Mouse (Mus musculus) adrenal gland, adult 8-10 months (tissue): ENCODE results near the gene Ggt5. TPM values are rescaled to one million over a fixed set of nuclear protein-coding genes. Genes with fewer than 3 reads are reported as not detected.

Source experiments
- DNase-seq: peaks from one replicate; pipeline ENCODE4 v3.0.0; 2022
- total RNA-seq, 4 experiments: library from RNA; stranded (reverse); gene quantifications; 2 replicates each; pipeline ENCODE4 v1.2.4; 2022

The Ggt5 gene
- total RNA-seq, 4 experiments from 2014 or later: 4.2 to 9.6 (median 5.7) TPM

DNA sequence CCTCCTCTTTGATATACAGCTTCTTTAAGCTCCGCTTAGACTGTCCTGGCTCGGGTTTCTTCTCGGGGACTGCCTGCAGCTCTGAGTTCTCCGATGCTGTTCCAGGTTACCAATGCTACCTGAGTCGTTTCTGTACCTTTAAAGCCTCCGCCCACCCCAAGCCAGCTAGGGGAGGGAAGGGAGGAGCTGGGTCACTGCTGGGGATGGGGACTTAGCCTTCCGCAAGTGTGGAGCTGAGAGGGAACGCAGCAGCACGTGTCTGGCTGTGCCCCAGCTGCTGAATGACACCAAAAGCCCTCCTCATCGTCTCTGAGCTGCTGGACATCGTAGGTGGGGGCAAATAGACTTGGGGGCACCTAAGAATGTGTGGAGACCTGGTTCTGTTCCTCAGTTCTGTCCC lies 20.7 kb upstream of the Ggt5 start:
- no peak for DNase-seq

DNA sequence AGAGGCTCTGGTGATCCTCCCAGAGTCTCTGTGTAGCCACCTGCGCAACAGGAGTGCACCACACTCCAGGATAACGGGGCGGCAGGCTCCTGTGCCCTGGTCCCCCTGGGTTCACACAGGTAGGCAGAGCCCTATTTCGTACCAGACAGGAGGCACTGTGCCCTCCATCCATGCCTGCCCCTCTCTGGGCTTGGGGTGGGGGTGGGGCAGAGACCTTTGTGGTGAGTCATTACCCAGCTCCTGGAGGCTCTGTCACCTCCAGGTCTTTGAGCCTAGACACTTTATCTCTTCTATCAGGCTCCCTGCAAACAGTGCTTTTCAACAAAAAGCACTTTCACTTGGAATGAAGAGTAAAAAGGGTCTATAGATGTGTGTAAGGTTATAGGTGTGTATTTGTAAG lies 20.3 kb upstream of the Ggt5 start:
- no peak for DNase-seq

DNA sequence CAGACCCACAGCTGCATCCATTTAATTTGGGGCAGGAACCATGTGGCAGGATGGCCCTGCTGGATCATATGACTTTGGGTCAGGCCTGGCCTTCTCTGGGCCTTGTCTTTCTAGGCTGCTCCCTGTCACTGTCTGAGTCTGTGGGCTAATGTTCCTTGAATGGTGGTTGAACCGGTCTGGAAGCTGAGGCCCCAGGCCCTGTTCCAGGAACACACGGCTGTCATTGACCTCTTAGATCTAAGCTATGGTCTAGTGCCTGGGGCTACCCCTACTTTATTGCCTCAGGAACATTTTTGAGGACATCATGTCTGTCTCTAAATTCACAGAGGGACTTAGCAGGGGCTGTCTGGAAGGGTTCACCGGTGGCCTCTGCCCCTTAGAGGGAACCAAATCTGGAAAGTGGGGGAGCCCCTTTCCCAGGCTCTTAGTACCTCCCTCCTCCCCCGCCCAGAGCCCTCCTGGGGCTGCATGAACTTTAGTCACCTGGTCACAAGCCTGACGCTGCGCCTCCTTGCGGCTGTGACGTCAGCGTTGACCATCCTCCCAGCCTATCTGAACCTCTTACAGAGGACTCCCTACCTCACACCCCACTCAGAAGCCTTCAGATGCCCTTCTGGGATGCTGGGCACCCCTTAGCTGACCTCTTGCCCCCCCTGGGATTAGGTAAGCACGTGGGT lies 18.0 kb upstream of the Ggt5 start:
- DNase-seq: no peak

DNA sequence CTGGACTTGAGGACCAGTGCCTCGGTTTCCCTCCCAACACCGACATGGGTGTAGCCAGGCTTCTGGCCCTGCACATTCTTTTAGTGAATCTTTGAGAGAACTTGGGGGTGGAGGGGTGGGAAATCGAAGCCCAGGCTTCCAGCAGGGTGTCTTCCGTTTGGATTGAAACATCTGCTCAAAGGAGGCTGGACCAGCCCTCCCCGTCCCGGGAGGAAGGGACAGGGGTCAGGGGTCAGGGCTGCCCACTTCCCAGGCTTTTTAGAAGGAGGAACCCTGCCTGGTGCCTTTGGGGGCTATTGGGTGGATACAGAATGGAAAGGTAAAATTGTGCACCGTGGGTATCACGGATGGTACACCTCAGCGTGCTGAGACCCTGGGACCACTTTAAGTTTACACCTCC lies 17.2 kb upstream of the Ggt5 start:
- DNase-seq: no peak

DNA sequence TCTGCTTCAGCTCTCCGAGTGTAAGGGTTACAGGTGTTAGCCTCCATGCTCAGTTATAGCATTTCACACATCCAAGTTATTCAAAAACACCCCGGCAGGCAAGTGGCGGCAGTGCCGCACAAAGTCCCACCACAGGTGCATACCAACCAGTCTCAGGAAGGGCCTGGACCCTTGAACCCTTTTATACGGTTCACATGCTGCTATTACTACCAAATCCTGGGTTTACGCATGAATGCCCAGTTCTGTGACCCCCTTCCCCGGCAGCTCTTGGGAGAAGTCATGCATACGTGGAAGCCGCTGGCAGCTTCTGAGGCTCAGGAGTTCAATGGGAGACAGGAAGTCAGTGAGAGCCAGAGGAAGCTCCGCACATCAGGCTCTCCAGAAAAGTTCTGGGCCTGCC lies 16.0 kb upstream of the Ggt5 start:
- no peak for DNase-seq

DNA sequence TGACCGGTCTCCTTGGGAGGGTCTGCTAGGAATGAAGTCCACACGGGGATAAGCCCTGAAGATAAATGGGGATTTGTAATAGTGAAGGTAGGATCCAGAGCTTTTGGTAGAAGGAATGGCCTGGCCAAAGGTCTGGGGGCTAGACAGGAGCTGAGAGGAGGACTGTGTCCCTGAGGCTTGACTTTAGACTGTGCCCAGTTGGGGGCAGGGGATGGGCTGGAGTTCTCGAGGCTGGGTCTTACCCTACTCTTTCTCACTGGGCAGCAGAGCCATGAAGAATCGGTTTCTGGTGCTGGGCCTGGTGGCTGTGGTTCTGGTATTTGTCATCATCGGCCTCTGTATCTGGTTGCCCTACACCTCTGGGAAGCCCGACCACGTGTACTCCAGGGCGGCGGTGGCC lies 15.2 kb upstream of the Ggt5 start:
- DNase-seq: no peak

DNA sequence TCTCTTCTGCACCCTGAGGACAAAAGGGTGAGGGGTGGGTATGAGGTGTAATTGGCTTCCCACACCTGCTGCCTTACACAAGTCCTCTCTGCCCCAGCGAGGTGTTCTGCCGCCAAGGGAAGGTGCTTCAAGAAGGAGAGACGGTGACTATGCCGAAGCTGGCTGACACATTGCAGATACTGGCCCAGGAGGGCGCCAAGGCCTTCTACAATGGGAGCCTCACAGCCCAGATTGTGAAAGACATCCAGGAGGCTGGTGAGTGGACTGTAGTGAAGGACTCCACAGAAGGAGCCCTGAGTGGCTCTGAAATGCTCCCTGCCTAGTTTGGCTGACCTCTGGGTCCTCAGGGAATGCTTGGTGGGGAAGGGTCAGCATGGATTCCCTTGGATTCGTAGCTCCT lies 10.0 kb upstream of the Ggt5 start:
- no peak for DNase-seq

DNA sequence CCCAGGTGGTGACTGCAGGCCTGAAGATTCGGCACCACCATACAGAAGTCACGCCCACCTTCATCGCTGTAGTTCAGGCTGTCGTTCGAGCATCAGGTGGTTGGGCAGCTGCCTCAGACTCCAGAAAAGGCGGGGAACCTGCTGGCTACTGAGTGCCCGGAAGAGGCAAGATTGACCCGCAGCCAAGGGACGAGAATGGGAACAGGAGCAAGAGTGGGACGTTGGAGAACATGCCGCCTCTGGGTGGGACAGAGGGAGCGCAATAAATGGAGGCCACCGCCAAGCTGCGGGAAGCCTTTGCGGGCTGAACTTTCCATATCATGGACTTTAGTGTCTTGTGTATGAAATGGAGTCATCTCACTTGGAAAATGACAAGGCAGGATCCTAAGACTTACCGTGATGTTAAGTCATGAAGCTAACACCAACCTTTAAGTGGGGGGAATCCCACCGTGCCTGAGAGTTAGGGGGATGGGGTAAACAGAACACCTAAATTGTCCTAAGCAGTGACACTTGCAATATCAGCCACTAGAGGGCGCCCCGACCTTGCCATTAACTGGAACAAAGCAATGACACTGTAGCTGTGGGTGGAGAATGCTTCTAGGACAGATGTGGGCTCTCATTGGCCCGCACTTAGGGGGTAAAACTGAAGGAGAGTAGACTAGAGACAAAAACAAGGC lies 3.1 kb upstream of the Ggt5 start:
- DNase-seq: peak; percentile 74

DNA sequence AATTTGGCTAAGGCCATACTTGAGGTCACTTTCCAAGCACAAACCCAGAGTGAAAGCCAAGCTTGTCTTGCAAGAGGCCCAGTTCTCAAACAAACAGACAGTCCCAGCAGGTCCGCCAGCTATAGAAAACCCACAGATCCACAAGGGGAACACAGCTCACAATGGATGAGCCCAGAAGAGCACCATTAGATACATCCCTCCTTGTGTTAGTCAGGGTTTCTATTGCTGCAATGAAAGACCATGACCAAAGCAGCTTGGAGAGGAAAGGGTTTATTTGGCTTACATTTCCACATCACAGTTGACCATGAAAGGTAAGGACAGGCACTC lies 2.6 kb upstream of the Ggt5 start:
- no peak for DNase-seq

DNA sequence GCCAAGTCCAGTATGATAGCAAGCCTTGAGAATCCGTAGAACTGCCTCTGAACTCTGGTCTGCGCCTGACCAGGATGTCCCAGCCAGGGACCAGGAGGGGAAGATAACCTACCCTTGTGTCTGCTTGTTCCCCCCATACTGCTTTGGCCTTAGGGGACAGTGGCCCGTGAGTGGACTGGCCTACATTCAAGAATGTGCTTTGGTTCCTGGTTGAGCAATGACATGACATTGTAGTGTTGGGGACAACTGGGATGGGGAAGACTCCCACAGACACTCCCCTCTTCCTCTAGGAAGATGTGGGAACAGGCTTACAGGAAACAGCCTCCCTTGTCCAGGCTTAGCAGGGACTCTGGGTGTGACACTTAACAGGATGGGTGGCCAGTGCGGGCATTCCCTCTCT lies 1.4 kb upstream of the Ggt5 start:
- no peak for DNase-seq

DNA sequence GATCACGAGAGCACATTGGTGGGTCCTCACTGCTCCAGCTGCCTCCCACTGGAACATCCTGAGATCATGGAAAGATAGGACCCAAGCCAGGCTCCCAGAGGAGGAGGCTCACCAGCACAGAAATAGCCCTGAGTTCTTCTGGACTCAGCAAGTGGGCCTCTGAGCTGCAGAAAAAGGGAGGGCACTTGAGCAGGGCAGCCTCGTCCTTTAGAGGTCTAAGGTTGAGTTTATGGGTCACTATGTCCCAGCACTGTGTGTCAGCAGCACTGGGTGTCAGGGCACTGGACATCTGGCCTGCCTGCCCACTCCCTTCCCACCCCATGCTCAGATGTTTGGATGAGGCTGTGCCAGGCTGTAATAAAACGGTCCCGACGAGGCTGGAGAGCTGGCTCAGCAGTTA lies 804 bp upstream of the Ggt5 start:
- DNase-seq: no peak

DNA sequence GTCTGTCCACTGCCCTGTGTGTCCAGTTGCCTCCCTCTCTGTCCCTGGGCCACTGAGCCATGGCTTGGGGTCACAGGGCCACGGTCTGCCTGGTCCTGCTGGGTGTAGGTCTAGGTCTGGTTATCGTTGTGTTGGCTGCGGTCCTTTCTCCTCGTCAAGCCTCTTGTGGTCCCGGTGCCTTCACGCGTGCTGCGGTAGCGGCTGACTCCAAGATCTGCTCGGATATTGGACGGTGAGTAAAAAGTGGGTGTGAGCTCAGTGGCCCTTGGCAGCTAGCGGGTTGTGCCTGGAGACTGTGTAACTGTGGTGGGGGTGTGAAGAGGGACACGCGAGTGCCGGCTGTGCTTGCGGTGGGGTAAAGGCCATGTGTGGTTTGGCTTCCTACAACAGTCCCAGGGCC lies 511 bp downstream of the Ggt5 start:
- DNase-seq: no peak

DNA sequence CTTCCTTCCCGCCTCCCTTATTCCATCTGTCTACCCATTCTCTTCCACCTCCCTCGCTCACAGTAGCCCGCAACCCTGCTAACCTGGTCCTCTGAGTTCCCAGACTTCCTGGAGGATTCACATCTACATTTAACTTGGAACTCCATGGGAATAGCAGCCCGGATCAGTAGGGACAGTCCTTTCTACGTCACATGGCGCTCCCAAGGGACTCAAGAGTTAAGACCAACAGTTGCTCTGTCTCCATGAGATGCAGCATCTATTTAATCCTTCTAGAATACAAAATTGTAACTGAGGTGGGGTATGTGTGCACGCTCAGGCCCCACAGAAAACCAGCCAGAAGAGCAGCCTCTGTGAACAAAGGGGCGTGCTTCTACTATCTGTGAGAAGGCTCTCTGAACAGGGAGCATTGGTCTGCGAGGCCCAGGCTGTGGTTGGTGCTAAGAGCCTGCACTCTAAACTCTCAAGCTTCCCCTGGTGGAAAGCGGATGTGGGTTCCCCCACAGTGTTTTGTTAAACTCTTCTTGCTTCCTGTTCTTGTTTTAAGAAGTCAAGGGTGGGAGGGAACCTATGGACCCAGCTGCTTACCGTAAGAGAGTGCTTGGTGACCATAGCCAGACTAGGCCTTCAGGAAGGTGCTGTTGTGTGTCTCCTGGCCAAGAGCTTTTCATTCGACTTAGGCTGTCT lies 2.2 kb downstream of the Ggt5 start:
- no peak for DNase-seq

DNA sequence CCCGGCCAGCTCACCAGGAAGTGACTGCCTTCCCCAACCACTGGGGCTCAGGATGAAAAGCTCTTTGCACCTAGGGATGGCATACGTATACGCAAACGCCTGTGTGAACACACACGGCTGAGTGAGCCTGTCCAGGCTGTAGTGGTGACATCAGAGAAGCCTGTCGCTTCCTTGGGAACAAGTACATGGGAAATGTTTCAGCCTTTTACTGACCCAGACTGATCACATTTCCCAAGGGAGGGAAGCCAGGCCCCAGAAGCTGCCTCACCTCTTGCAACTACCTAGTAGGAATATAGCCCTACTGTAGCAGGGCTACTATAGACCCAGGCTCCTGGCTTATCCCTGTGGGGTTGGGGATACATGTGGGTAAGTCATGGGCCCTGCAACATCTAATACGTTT lies 3.4 kb downstream of the Ggt5 start:
- DNase-seq: no peak

DNA sequence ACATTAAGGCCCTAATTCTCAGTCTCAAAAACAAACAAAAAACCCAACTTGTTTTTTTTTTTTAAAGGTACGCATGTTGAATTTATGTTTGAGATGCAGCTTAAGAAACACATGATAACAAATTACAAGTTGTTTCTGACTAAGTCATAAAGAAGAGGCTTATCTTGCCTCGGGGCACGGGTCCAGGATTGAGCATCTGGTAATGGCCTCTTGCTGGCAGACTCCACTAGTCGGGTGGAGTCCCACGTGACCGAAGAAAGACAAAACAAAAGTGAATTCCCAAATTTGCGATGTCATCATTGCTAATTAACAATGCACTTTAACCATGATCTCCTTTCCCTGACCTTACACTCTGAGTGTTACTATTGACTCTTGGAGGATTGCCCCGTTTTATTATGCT lies 6.8 kb downstream of the Ggt5 start:
- DNase-seq: no peak

DNA sequence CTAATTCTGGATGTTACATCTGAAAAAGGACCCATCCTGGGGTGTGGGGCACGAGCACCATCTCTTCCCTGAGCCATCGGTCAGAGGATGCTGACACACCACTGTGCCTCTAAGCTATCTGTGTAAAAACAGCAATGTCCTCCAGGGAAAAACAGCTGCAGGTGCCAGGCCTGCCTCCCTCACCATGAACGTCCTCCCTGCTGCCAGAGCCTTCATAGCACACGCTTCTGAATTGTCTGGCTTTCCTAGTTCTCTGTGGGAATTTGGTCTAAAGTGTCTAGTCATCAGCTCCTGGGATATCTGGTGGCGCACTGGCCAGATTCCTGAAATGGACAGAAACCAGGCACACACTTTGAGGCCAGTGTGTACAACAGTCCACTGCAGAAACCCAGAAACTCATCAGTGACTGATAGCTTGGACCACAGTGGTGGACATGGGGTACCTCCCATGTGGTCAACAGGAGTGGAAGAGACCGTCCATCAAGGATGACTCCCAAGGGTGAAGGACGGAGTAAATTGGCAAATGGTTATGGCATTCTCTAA lies 11.1 kb downstream of the Ggt5 start:
- no peak for DNase-seq

DNA sequence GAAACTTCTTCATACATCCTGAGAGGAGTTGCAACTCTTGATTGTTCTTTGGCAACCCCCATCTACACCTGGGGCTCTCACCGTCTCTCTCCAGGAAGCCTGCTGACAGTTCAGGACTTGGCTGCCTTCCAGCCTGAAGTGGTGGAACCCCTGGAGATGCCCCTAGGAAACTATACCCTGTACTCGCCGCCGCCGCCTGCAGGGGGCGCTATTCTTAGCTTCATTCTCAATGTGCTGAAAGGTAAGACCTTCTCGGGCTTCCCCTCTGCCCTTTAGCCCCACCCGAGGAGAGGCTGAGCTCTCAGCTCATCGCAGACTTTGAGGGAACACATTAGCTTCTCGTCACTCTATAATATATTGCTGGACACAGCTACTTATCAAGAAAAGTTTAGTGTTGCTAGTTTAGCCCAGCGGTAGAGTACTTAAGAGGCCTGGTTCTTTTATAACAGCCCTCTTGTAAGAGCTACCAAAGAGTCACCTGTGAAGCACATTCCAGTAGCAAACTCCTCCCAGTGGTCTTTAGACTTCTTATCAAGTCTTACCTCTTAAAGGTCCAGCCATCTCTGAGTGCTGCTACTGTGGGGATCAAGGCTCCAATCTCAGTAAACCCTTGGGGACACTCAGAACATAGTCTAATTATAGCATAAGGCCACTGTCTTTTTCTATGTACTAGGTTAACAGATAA lies 16.2 kb downstream of the Ggt5 start:
- DNase-seq: no peak

DNA sequence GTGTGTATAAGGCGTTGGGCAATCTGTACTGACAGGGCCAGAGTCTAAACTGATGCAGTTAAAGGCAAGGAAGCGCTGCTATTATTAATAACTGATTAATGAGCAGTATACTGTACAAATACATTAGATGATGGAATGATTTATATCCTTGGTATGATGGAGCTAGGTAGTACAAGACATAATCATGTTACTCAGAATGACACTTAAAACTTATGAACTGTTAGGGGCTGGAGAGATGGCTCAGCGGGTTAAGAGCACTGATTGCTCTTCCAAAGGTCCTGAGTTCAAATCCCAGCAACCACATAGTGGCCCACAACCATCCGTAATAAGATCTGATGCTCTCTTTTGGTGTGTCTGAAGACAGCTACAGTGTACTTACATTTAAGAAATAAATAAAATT lies 18.1 kb downstream of the Ggt5 start:
- DNase-seq: no peak

DNA sequence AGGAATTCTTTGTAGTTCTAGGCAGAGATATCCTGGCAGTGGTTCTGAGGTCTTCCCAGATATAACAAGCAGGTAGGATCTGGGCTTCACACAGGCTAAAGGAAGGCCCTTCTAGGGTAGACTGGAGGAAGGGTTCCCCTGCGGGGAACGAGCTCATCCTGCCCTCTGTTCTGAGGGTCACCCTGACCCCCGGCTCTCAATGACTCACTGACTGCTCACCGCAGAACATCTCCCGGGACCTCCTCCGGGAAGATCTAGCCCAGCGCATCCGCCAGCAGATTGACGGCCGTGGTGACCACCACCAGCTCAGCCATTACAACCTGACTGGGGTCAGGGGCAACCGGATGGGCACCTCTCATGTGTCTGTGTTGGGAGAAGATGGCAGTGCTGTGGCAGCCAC lies 19.8 kb downstream of the Ggt5 start:
- DNase-seq: no peak

DNA sequence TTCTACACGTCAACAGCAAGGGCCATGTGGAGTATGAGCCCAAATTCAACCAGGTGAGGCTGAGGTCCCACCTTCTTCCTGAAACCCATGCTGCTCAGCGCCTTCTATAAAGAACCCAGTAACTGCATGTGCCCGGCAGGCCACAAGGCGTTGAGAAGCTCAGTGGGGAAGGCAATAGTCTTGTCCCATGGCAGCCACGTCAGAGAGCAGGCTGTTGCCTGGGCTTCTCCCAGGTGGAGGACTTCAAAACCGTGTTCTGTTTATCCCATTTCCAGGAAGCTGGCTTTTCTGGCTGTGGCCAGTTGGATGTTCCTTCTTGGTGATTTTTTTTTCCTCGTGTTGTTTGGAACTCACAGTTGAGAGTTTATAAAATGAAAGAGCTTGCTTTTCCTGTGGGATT lies 21.3 kb downstream of the Ggt5 start:
- no peak for DNase-seq

DNA sequence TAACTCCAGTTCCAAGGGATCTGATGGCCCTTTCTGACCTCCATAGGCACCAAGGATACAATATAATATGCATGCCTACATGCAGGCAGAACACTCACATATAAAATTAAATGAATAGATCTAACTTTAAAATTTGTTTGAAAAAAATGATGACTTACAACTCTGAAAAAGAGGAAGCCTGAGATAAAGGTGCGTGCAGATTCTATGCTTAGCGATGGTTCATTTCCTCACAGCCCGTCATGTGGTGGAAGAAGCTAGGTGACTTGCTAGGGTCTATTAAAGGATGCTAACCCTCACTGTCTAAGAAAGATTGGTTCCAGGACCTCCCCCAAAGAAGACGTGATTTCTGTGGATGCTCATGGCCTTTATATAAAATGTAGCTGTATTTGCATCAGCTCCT lies 26.9 kb downstream of the Ggt5 start:
- no peak for DNase-seq

DNA sequence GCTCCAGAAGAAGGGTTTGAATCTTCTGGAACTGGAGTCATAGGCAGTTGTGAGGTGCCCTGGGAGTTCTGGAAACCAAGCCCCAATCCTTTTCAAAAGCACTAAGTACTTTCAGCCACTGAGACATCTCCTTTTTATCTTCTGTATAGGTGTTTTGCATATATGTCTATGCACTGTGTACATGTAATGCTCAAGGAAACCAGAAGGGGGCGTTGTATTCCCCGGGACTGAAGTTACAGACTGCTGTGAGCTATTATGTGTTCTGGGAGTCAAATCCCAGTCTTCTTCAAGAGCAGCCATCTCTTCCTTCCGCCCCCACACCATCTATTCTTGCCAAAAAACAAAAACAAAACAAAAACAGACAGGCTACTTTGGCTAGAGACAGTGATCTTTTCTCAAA lies 31.7 kb downstream of the Ggt5 start:
- DNase-seq: no peak

DNA sequence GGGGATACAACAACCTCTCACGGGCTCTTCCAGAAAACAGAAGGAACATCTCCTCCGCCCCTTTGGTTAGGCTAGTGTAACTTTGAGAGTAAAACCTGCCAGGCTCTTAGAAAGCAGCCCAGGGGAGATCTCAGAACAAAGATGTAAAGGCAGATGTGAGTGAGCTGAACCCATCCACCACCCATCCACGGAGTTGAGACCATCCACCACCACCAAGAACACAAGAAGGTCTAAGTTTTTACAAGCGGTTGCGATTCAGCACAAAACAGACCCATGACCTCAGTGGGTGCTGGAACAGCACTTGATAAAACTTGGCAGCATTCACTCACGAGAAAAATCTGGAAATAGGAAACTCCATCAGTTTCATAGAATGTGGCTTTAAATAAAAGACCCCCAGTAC lies 36.8 kb downstream of the Ggt5 start:
- no peak for DNase-seq

DNA sequence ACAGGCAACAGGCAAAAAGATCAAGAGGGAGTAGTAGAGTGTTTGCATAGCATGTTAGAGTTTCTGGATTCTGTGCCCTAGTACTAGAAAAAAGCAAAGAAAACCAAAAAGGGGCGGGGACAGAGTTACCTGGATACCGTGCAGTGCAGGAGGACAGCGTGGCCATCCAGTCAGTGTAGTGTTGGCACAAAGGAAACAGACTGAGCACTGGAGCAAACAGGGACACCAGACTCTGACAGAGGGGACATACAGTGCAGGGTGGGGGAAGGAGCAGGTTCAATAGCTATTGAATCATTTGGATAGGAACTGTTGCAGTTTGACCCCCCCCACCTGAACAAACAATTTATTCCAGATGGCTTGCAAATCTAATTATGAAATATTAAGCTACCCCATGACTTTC lies 37.9 kb downstream of the Ggt5 start:
- no peak for DNase-seq
